In the genomic region with DNA sequence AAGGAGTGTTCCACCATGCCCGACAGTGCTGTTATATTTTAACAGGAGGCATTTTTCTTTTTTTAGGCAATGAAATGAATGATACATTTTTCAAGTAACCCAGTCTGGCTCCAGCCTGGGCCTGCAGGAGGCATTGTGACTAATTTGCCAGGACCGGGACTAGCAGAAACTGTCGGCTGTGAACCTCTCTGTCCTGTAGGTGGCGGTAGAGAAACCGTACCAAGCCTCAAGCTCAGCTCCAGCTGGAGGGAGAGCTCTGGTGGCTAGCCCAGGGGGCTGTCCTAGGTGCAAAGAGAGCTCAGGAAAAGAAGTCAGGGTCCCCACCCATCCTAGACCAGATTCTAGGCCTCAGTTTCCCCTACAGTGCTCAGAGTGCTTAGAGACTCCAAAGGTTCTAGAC, we compare ENCODE assay signal across 7 mouse cellular contexts. TPM values are rescaled to one million over a fixed set of nuclear protein-coding genes. Genes with fewer than 3 reads are reported as not detected.
DNase-seq lines count a peak whose midpoint lies in the region; ATAC-seq and TF ChIP-seq lines count a peak whose summit lies in the region.

No protein-coding gene starts in this region.

- intact Hi-C loops in left cerebral cortex, adult 2 months (cut with DNase I), result loop anchor here (1.0 to 5.0 kb wide), 2 partner anchors 66 to 78 kb away; no protein-coding TSS in a partner anchor

- no peak overlapping the region for H3K27ac ChIP-seq in left cerebral cortex, adult 2 months
- H3K27ac ChIP-seq in midbrain, embryonic 11.5 days (ENCODE audit: low read depth, low read length), result no peak overlapping the region
- H3K27ac ChIP-seq in small intestine, adult 2 months (ENCODE audit: insufficient read depth, low read depth, low read length), result no peak overlapping the region

- TF ChIP-seq POLR2A in small intestine, adult 2 months (IDR thresholded peaks at IDR 0.05; ENCODE audit: low read depth, low read length), result 0 out of 2 replicates have a peak, but pooled peaks have one; percentile 36

- H3K9me3 ChIP-seq in midbrain, embryonic 11.5 days (ENCODE audit: control insufficient read depth, low read length), result no peaks in the 10 kb centered on the region

- H3K36me3 ChIP-seq in midbrain, embryonic 11.5 days (ENCODE audit: control insufficient read depth, insufficient read depth, low read length), result no peaks in the 10 kb centered on the region
- H3K36me3 ChIP-seq in small intestine, adult 2 months (ENCODE audit: control insufficient read depth, insufficient read depth, low read length), result no peaks in the 10 kb centered on the region

- H3K4me3 ChIP-seq in left cerebral cortex, adult 2 months, result no peak overlapping the region
- no peak overlapping the region for H3K4me3 ChIP-seq in midbrain, embryonic 11.5 days (ENCODE audit: low read depth, low read length)
- H3K4me3 ChIP-seq in small intestine, adult 2 months (ENCODE audit: low read depth, low read length), result no peak overlapping the region

- no peak overlapping the region for H3K9ac ChIP-seq in midbrain, embryonic 11.5 days (ENCODE audit: low read length)

- peak; percentile 97 for DNase-seq in adipocyte (ENCODE audit: low spot score)
- peak; percentile 88 for DNase-seq in cerebellum, postnatal 14 days
- peak; percentile 70 to 87 for DNase-seq in frontal cortex, postnatal 36 days (ENCODE audit: low spot score in 2 of 2)
- DNase-seq in hindlimb bud, embryonic 11.5 days (ENCODE audit: extremely low spot score, low read depth, low spot score), result peak; percentile 76
- peak; percentile 73 to 75 for DNase-seq in left cerebral cortex, adult 2 months (ENCODE audit: extremely low spot score in 1 of 2, low spot score in 2 of 2)
- peak; percentile 96 for DNase-seq in midbrain, embryonic 11.5 days (ENCODE audit: low spot score, missing footprints)

- WGBS in midbrain, embryonic 11.5 days, result under 1% methylated on average over 5 of the region's 5 CpGs
- WGBS in small intestine, adult 2 months, result 1% methylated on average over 5 of the region's 5 CpGs

- H3K27me3 ChIP-seq in midbrain, embryonic 11.5 days (ENCODE audit: control insufficient read depth, insufficient read depth, low read length), result no peaks in the 10 kb centered on the region
- H3K27me3 ChIP-seq in small intestine, adult 2 months (ENCODE audit: control insufficient read depth, insufficient read depth, low read length), result no peaks in the 10 kb centered on the region

- H3K4me1 ChIP-seq in midbrain, embryonic 11.5 days (ENCODE audit: control insufficient read depth, insufficient read depth, low read length), result no peaks in the 10 kb centered on the region
- peaks cover 15% of the 10 kb centered on the region for H3K4me1 ChIP-seq in small intestine, adult 2 months (ENCODE audit: control insufficient read depth, insufficient read depth, insufficient read length, low read length)

- H3K4me2 ChIP-seq in midbrain, embryonic 11.5 days, result no peak overlapping the region

- peak; percentile 92 for TF ChIP-seq CTCF in left cerebral cortex, adult 2 months (IDR thresholded peaks at IDR 0.05)
- peak; percentile 97 for TF ChIP-seq CTCF in small intestine, adult 2 months (IDR thresholded peaks at IDR 0.05; ENCODE audit: extremely low read depth, insufficient read length, insufficient replicate concordance, low read depth, low read length)

- ATAC-seq in midbrain, embryonic 11.5 days (ENCODE audit: low FRiP score), result peak; percentile 65

RNA-seq across cellular contexts. Expression of a gene that starts 37.4 kb away (rescaled TPM):
- total RNA-seq in left cerebral cortex, adult 2 months (2021), result 10 to 100 TPM; 65.2 to 79.1 TPM
- 20.0 and 20.4 TPM in 2 replicates for polyA plus RNA-seq in midbrain, embryonic 11.5 days (2014; fragmentation: Nextera tagmentation; extraction: Ambion mirVana)
- 12.5 and 27.0 TPM in 2 replicates for polyA plus RNA-seq in small intestine, adult 2 months (2012; rRNA removed)

RNA-seq across cellular contexts. Expression of a gene that starts 38.4 kb away (rescaled TPM):
- total RNA-seq in left cerebral cortex, adult 2 months (2021), result 1 to 10 TPM; 3.3 to 3.7 TPM
- polyA plus RNA-seq in midbrain, embryonic 11.5 days (2014; fragmentation: Nextera tagmentation; extraction: Ambion mirVana), result 6.3 and 6.4 TPM in 2 replicates
- 2.4 and 4.4 TPM in 2 replicates for polyA plus RNA-seq in small intestine, adult 2 months (2012; rRNA removed)

RNA-seq across cellular contexts. Expression of a gene that starts 46.5 kb away (rescaled TPM):
- total RNA-seq in left cerebral cortex, adult 2 months (2021), result 10 to 100 TPM; 61.1 to 64.8 TPM
- polyA plus RNA-seq in midbrain, embryonic 11.5 days (2014; fragmentation: Nextera tagmentation; extraction: Ambion mirVana), result 6.3 and 6.8 TPM in 2 replicates
- polyA plus RNA-seq in small intestine, adult 2 months (2012; rRNA removed), result 55.2 and 96.2 TPM in 2 replicates
